Mouse (Mus musculus): ENCODE measurements around the gene Hsd17b3. TPM values are rescaled to one million over a fixed set of nuclear protein-coding genes. Genes with fewer than 3 reads are reported as not detected.

Hsd17b3 gene
- polyA plus RNA-seq, 1 experiment from 2014 or later: not detected

DNA sequence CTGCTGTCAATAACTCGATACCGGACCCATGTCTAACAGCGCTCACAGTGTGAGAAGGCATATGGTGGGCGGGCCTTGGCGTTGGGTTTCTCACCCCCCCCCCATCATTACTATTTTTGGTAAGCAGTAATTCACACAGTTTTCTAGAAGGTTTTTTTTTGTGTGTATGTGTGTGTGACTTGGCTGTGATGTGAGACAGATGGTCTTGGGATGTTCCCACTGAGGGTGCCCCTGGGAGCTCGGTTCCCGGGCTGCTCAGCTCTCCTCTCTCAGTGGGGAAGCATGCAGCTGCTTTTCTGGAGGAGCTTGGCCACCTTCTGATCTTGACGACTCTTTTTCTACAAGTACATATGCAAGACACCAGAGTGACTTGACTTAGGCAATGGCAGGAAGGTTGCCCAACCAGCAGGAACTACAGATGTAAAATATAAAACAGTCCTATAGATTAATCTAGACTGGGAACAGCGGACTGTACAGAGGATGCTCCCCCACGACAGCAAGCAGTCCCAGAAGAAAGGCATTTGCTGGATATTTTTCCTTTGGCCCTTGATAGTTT, 70.4 kb downstream of the Hsd17b3 start:
- 63% methylated on average over 10 of the region's 10 CpGs for WGBS
- no peaks in the 10 kb centered on the region for H3K27me3 ChIP-seq (replicated peaks; ENCODE audit: control insufficient read depth, insufficient read depth, low read length)
- peaks cover 6% of the 10 kb centered on the region for H3K4me1 ChIP-seq (ENCODE audit: control insufficient read depth, insufficient read depth, low read depth, low read length)
- H3K4me3 ChIP-seq (ENCODE audit: low read length): no peak overlapping the region
- no peaks in the 10 kb centered on the region for H3K9me3 ChIP-seq (ENCODE audit: control insufficient read depth, low read length)
- no peak overlapping the region for H3K9ac ChIP-seq (ENCODE audit: low read depth, low read length)
- no peak overlapping the region for H3K4me2 ChIP-seq (ENCODE audit: low read length)
- ATAC-seq: no peak
- no peak overlapping the region for H3K27ac ChIP-seq (ENCODE audit: low read depth, low read length)
- H3K36me3 ChIP-seq (ENCODE audit: control insufficient read depth, insufficient read depth, low read length): no peaks in the 10 kb centered on the region

GRCm38 (mm10) chr13:64016048-64016447, 73.0 kb downstream of the Hsd17b3 start:
- 58% methylated on average over 4 of the region's 4 CpGs for WGBS

DNA sequence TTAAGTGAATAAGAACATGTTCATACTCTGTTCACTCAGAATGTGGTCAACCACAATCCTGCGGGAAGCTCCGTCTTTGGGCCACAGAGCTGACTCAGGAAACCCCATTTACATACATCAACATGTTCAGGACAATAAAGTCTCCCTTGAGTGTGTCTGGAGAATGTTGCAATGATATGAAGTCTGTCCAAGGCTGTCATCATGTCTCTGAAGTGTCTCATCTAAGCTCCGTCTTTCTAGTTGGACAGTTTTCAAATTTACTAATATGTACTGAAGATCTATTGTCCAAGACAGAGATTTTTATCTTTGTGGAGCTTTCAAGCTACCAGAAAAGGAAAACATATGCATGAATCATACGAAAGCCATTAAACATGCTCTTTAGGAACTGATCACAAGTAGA, 77.9 kb downstream of the Hsd17b3 start:
- Histone ChIP-seq H3K27ac (ENCODE audit: low read depth, low read length) (no peak overlapping the region), H3K4me2 (ENCODE audit: low read length) (no peak overlapping the region), H3K27me3 (replicated peaks; ENCODE audit: control insufficient read depth, insufficient read depth, low read length) (no peaks in the 10 kb centered on the region), H3K9me3 (ENCODE audit: control insufficient read depth, low read length) (no peaks in the 10 kb centered on the region), H3K36me3 (ENCODE audit: control insufficient read depth, insufficient read depth, low read length) (no peaks in the 10 kb centered on the region), H3K9ac (ENCODE audit: low read depth, low read length) (no peak overlapping the region), H3K4me1 (ENCODE audit: control insufficient read depth, insufficient read depth, low read depth, low read length) (no peaks in the 10 kb centered on the region), H3K4me3 (ENCODE audit: low read length) (no peak overlapping the region)
- ATAC-seq: no peak
- WGBS: 84% methylated on average over 4 of the region's 4 CpGs

More at GRCm38 (mm10) chr13:64016048-64016447, 73.0 kb downstream of the Hsd17b3 start:
- H3K9me3 ChIP-seq (ENCODE audit: control insufficient read depth, low read length): no peaks in the 10 kb centered on the region
- no peak overlapping the region for H3K4me3 ChIP-seq (ENCODE audit: low read length)
- H3K27ac ChIP-seq (ENCODE audit: low read depth, low read length): no peak overlapping the region
- no peak overlapping the region for H3K9ac ChIP-seq (ENCODE audit: low read depth, low read length)
- no peaks in the 10 kb centered on the region for H3K36me3 ChIP-seq (ENCODE audit: control insufficient read depth, insufficient read depth, low read length)
- no peak overlapping the region for H3K4me2 ChIP-seq (ENCODE audit: low read length)
- peaks cover 5% of the 10 kb centered on the region for H3K4me1 ChIP-seq (ENCODE audit: control insufficient read depth, insufficient read depth, low read depth, low read length)
- H3K27me3 ChIP-seq (replicated peaks; ENCODE audit: control insufficient read depth, insufficient read depth, low read length): no peaks in the 10 kb centered on the region
- ATAC-seq: no peak

Other genes starting within 250 kb of the Hsd17b3 start
- 1.1 and 2.1 TPM in 2 replicates for gene Slc35d2, start 40.1 kb upstream of the Hsd17b3 start, polyA plus RNA-seq (2015; fragmentation: Nextera tagmentation; extraction: Ambion mirVana)
- gene Zfp367, start 64.0 kb upstream of the Hsd17b3 start, polyA plus RNA-seq (2015; fragmentation: Nextera tagmentation; extraction: Ambion mirVana): 6.2 and 7.3 TPM in 2 replicates
- gene Habp4, start 72.6 kb upstream of the Hsd17b3 start, polyA plus RNA-seq (2015; fragmentation: Nextera tagmentation; extraction: Ambion mirVana): 52.8 and 53.4 TPM in 2 replicates
- 2.8 and 3.4 TPM in 2 replicates for gene Cdc14b, start 186.1 kb upstream of the Hsd17b3 start, polyA plus RNA-seq (2015; fragmentation: Nextera tagmentation; extraction: Ambion mirVana)
- gene Aaed1, start 223.5 kb upstream of the Hsd17b3 start, polyA plus RNA-seq (2015; fragmentation: Nextera tagmentation; extraction: Ambion mirVana): 12.5 and 15.3 TPM in 2 replicates